Mouse (Mus musculus) left cerebral cortex, adult 8-10 months (tissue): ENCODE measurements around the gene Gm10428. TPM values are rescaled to one million over a fixed set of nuclear protein-coding genes. Genes with fewer than 3 reads are reported as not detected.

ENCODE experiments used
- DNase-seq, 2 experiments: peaks; one replicate each; pipeline ENCODE4 v3.0.0; 2022; ENCODE audit warnings: low spot score in 2 of 2
- total RNA-seq, 4 experiments: library from RNA; stranded (reverse); gene quantifications; 2 replicates each; pipeline ENCODE4 v1.2.4; 2022

Gm10428 gene
- total RNA-seq, 4 experiments from 2014 or later: not detected

GRCm38 (mm10) chr11:62776510-62776909 lies 23.6 kb downstream of the Gm10428 start:
- DNase-seq: no peak

GRCm38 (mm10) chr11:62788935-62789616 lies 36.2 kb downstream of the Gm10428 start, which contains the start of gene Zfp286:
Zfp286 (minus strand) TSS chr11:62789462.
- peak; percentile 74 to 93 for DNase-seq

- no peak for DNase-seq
Observed at GRCm38 (mm10) chr11:62789617-62789936, 36.7 kb downstream of the Gm10428 start.

Other genes with a start within 250 kb of the Gm10428 start
- 10 to 100 TPM; 29.2 to 35.6 (median 31.8) TPM for gene Cenpv, start 213.8 kb upstream of the Gm10428 start, total RNA-seq
- 1,000 to 10,000 TPM; 1,765 to 1,972 (median 1,844) TPM for gene Ubb, start 201.9 kb upstream of the Gm10428 start, total RNA-seq
- gene Trpv2, start 178.6 kb upstream of the Gm10428 start, total RNA-seq: 10 to 100 TPM; 17.9 to 20.2 (median 19.3) TPM
- gene Lrrc75a, start 104.6 kb upstream of the Gm10428 start, total RNA-seq: 10 to 100 TPM; 18.8 to 21.2 (median 19.8) TPM
- 10 to 100 TPM; 21.5 to 34.3 (median 25.6) TPM for gene Mmgt2, start 104.4 kb upstream of the Gm10428 start, total RNA-seq
- 10 to 100 TPM; 17.2 to 19.2 (median 17.9) TPM for gene Zfp287, start 21.2 kb upstream of the Gm10428 start, total RNA-seq
- gene Zfp286, start 36.4 kb downstream of the Gm10428 start, total RNA-seq: 10 to 100 TPM; 18.2 to 27.5 (median 25.2) TPM
- gene Trim16, start 67.1 kb downstream of the Gm10428 start, total RNA-seq: 1 to 10 TPM; 1.4 to 1.7 (median 1.5) TPM
- gene Fbxw10, start 94.0 kb downstream of the Gm10428 start, total RNA-seq: 1 to 10 TPM in 2 of 4 experiments, under 1 TPM in 2; 0.63 to 2.2 (median 1.0) TPM
- 10 to 100 TPM; 29.9 to 35.5 (median 30.9) TPM for gene Tvp23b, start 126.4 kb downstream of the Gm10428 start, total RNA-seq
- gene Cdrt4, start 198.1 kb downstream of the Gm10428 start, total RNA-seq: not detected